Mouse (Mus musculus): ENCODE results near the gene Gm5415.
"Not testable (repeated sequence)": the region's sequence is repeated elsewhere in the genome, so short reads cannot be mapped to it uniquely, and the experiment has no call there.

Gm5415 gene

GRCm38 (mm10) chr1:32547194-32547593 lies at the start of gene Gm5415:
Gene Gm5415, minus strand, starts transcription at chr1:32547294.
- not testable (repeated sequence) for DNase-seq

DNA sequence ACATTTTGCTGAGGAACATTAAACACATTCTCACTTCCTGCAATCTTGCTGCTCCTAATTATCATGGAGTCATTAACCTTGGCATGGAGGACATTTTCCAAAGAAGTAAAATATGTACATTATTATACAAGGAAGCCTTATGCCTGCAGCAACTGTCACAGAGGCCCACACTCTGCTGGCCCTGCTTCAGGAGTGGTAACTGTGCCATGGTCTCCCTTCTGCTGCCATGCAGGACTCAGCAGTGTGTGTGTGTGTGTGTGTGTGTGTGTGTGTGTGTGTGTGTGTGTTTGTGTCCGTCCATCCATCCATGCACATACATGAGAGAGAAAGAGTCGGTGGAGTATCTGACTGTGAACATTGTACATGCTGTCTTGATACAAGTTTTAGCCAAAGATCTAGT lies 21.8 kb upstream of the Gm5415 start:
- DNase-seq, result no peak

- peak; percentile 57 for DNase-seq
Measured at GRCm38 (mm10) chr1:32553925-32554324, 6.8 kb upstream of the Gm5415 start.

- no peak for DNase-seq
Measured at GRCm38 (mm10) chr1:32553459-32553858, 6.4 kb upstream of the Gm5415 start.

- DNase-seq, result no peak
Measured at GRCm38 (mm10) chr1:32503381-32503780, 43.7 kb downstream of the Gm5415 start.
